Mouse (Mus musculus) ES-Bruce4 (cell line): ENCODE results near the gene Ros1.

ENCODE experiments used
- CTCF ChIP-seq: IDR thresholded peaks from one replicate; pipeline ENCODE4 v1.8.1; 2011; ENCODE audit warnings: low read depth, low read length
- EP300 ChIP-seq: IDR thresholded peaks from 2 replicates; pipeline ENCODE4 v1.6.1; 2011; ENCODE audit warnings: low read depth, low read length; ENCODE audit not compliant: insufficient read depth
- POLR2A ChIP-seq: IDR thresholded peaks from one replicate; pipeline ENCODE4 v1.8.1; 2011; ENCODE audit warnings: low read length; ENCODE audit not compliant: insufficient read depth

DNA sequence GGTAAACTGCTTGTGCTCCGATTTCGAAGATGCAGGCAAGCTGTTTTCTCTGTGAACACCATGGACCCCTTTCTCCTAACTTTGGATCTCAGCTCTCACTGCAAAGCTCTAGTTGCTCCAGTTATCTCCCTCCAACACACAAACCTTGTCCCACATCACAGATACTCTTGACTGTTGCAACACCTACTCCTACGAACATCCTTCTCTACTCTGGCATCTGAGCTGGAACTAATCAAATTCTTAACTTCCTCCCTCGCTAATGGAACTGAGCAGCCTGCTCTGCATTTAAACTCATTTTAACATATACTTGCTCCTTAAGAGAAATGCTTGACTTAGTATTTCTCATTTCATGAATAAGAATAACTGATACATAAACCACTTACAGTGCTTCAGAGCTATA, 9.1 kb downstream of the Ros1 start:
- no peak for TF ChIP-seq CTCF
- TF ChIP-seq EP300, result no peak
- TF ChIP-seq POLR2A, result no peak
